Mouse (Mus musculus) erythroblast, embryonic 14.5 days (primary cell): ENCODE measurements around the gene Apom.

Source experiments
- GATA1 ChIP-seq: IDR thresholded peaks from 2 replicates; pipeline ENCODE4 v1.6.1; 2012; ENCODE audit warnings: low read length, inconsistent platforms, mixed read lengths
- TAL1 ChIP-seq: IDR thresholded peaks from 3 replicates; pipeline ENCODE4 v1.6.1; 2012; ENCODE audit warnings: low read length, inconsistent platforms, mixed read lengths

DNA sequence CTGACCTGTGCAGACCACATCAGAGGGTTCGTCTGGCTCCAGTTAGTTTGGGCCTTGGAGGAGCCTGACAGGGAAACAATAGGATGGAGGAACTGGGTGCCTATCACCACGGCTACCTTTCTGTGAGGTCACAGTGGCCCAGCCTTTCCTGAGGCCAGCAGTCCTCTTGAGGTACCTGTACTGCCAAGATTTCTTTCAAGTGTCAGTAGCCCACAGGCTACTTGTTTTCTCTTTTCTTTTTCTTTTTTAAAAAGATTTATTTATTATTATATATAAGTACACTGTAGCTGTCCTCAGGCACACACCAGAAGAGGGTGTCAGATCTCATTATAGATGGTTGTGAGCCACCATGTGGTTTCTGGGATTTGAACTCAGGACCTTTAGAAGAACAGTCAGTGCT lies 44.1 kb upstream of the Apom start, which contains the start of gene Aif1:
- no peak for TF ChIP-seq GATA1
- no peak for TF ChIP-seq TAL1
